Mouse (Mus musculus) bone marrow, adult 2 months (tissue): ENCODE data around the gene Lrrc2. TPM values are rescaled to one million over a fixed set of nuclear protein-coding genes. Genes with fewer than 3 reads are reported as not detected.

Experiments used
- H3K27ac ChIP-seq: fragments of 200-500 bp; 2 replicates; pipeline ENCODE4 v1.5.1; 2012; ENCODE audit warnings: low read depth, mild to moderate bottlenecking, control low read depth, inconsistent platforms, low read length; ENCODE audit not compliant: control insufficient read depth, poor library complexity, insufficient read depth
- H3K4me1 ChIP-seq: fragments of 200-500 bp; 2 replicates; pipeline ENCODE4 v1.6.1; 2011; ENCODE audit warnings: low read length; ENCODE audit not compliant: control insufficient read depth, insufficient read depth
- H3K4me3 ChIP-seq: fragments of 200-500 bp; replicated peaks from 2 replicates; pipeline ENCODE3; 2011; ENCODE audit warnings: mild to moderate bottlenecking, low read depth, low read length, control low read depth; ENCODE audit not compliant: control insufficient read depth
- CTCF ChIP-seq: fragments of 200-500 bp; IDR thresholded peaks from 2 replicates; pipeline ENCODE4 v1.5.1; 2011; ENCODE audit warnings: low read length, control low read depth; ENCODE audit not compliant: control insufficient read depth, insufficient read depth
- POLR2A ChIP-seq: fragments of 200-500 bp; IDR thresholded peaks from 2 replicates; pipeline ENCODE4 v1.6.1; 2011; ENCODE audit warnings: low read depth, mild to moderate bottlenecking, control low read depth, low read length, borderline replicate concordance; ENCODE audit not compliant: control insufficient read depth
- WGBS: fragments of 180-500 bp; shearing (Covaris S2); methylation state at CpG from one replicate; pipeline ENCODE4 v1.1.7; 2018; 5-methylcytosine and 5-hydroxymethylcytosine counted together
- polyA plus RNA-seq: library from polyadenylated mRNA; stranded (reverse); fragments of >200 nt; gene quantifications from 2 replicates; pipeline ENCODE4 v1.2.4, GENCODE M21; 2011; ENCODE audit warnings: low replicate concordance; ENCODE audit not compliant: missing spikeins, insufficient read depth, insufficient read length

The Lrrc2 gene
- polyA plus RNA-seq, 1 experiment: 2.5 TPM

DNA sequence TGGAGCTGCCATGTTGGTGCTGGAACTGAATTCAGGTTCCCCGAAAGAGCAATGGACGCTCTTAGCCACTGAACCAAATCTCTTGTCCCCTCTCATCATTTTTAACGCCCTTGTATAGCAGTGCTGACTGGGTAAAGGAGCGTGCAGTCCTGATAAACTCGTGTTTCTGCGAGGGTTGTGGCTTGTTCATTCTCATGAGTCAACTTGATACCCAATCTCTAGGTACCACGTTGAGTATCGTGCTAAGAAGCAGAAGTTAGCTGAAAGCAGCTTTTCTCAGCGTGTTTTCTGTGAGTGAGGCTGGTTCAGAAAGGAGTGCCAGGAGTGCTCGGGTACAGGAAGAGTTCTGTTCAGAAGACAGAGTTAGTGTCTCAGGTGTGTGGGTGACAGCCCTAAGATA is 75.4 kb downstream of the Lrrc2 start:
- Histone ChIP-seq H3K27ac (no peak overlapping the region), H3K4me1 (no peaks in the 10 kb centered on the region; the same call in 1 of the 2 replicates), H3K4me3 (peak overlapping the region; percentile 14)
- TF ChIP-seq CTCF (no peak), POLR2A (no peak)
- 66% methylated on average over 10 of the region's 10 CpGs for WGBS

Other genes with a start within 250 kb of the Lrrc2 start
- 2.2 and 4.2 TPM in 2 replicates for gene Myl3, start 209.7 kb upstream of the Lrrc2 start, polyA plus RNA-seq
- gene Pth1r, start 204.4 kb upstream of the Lrrc2 start, polyA plus RNA-seq: 9.1 and 10.1 TPM in 2 replicates
- not detected in 2 replicates for gene Prss42, start 153.4 kb upstream of the Lrrc2 start, polyA plus RNA-seq
- gene Prss44, start 137.6 kb upstream of the Lrrc2 start, polyA plus RNA-seq: not detected in 2 replicates
- not detected in 2 replicates for gene Prss43, start 124.9 kb upstream of the Lrrc2 start, polyA plus RNA-seq
- not detected in 2 replicates for gene Prss45, start 117.0 kb upstream of the Lrrc2 start, polyA plus RNA-seq
- not detected in 2 replicates for gene Prss46, start 107.0 kb upstream of the Lrrc2 start, polyA plus RNA-seq
- gene Prss50, start 93.6 kb upstream of the Lrrc2 start, polyA plus RNA-seq: 5.1 and 6.9 TPM in 2 replicates
- 5.3 and 8.5 TPM in 2 replicates for gene Als2cl, start 71.7 kb upstream of the Lrrc2 start, polyA plus RNA-seq
- gene Tmie, start 71.4 kb upstream of the Lrrc2 start, polyA plus RNA-seq: 0.81 and 1.2 TPM in 2 replicates
- not detected in 2 replicates for gene Fam240a, start 34.7 kb upstream of the Lrrc2 start, polyA plus RNA-seq
- 46.1 TPM in 1 of 2 replicates, not detected in the other for gene Tdgf1, start 5.4 kb upstream of the Lrrc2 start, polyA plus RNA-seq
- 0.75 and 0.93 TPM in 2 replicates for gene Rtp3, start 39.0 kb downstream of the Lrrc2 start, polyA plus RNA-seq
- 633 and 1,953 TPM in 2 replicates for gene Ltf, start 67.7 kb downstream of the Lrrc2 start, polyA plus RNA-seq
- gene Ccrl2, start 106.0 kb downstream of the Lrrc2 start, polyA plus RNA-seq: 9.2 and 10.4 TPM in 2 replicates
- 48.1 and 88.3 TPM in 2 replicates for gene Lrrfip2, start 166.0 kb downstream of the Lrrc2 start, polyA plus RNA-seq